Mouse (Mus musculus) CH12.LX (cell line): ENCODE results near the gene Dglucy. TPM values are rescaled to one million over a fixed set of nuclear protein-coding genes. Genes with fewer than 3 reads are reported as not detected.

Source experiments
- DNase-seq: peaks from one replicate; pipeline ENCODE4 v3.0.0-alpha.2; 2013; ENCODE audit errors: extremely low read depth
- H3K27ac ChIP-seq: 2 replicates; pipeline ENCODE4 v1.5.1; 2012; ENCODE audit warnings: low read depth, mild to moderate bottlenecking, control low read depth, moderate library complexity; ENCODE audit not compliant: insufficient read depth
- H3K27me3 ChIP-seq: replicated peaks from 2 replicates; pipeline ENCODE3; 2012; ENCODE audit warnings: inconsistent platforms
- H3K36me3 ChIP-seq, 2 experiments: replicated peaks in 1 of 2; 2 replicates each; pipeline versions ENCODE3 to v1.6.1; 2012; ENCODE audit warnings: inconsistent platforms in 1 of 2, low read length in 1 of 2, mild to moderate bottlenecking in 1 of 2, mixed read lengths in 1 of 2, moderate library complexity in 1 of 2; ENCODE audit not compliant: control insufficient read depth in 1 of 2, insufficient read depth in 1 of 2
- H3K4me1 ChIP-seq, 2 experiments: 2 replicates each; pipeline ENCODE4 v1.6.1; 2012; ENCODE audit warnings: inconsistent platforms in 1 of 2, moderate library complexity in 1 of 2; ENCODE audit not compliant: insufficient read depth in 2 of 2, control insufficient read depth in 1 of 2
- H3K4me2 ChIP-seq: 2 replicates; pipeline ENCODE4 v1.6.1; 2012; ENCODE audit warnings: low read depth, mild to moderate bottlenecking, control low read depth; ENCODE audit not compliant: poor library complexity, insufficient read depth, severe bottlenecking
- H3K4me3 ChIP-seq, 3 experiments: fragments of 150-350 bp in 1 of 3; sonication (generic) in 1 of 3; replicated peaks in 1 of 3; 2 replicates each; pipeline versions ENCODE3 to v1.5.1; 2011 to 2012; ENCODE audit warnings: low read depth in 2 of 3, low read length in 2 of 3, mild to moderate bottlenecking in 2 of 3, moderate library complexity in 2 of 3, control low read depth in 1 of 3, improper control_type of control experiment in 1 of 3, inconsistent platforms in 1 of 3, mixed read lengths in 1 of 3; ENCODE audit not compliant: poor library complexity in 1 of 3
- H3K79me2 ChIP-seq: replicated peaks from 2 replicates; pipeline ENCODE4 v1.6.1; 2012; ENCODE audit warnings: mild to moderate bottlenecking, moderate library complexity; ENCODE audit not compliant: control insufficient read depth, poor library complexity, insufficient read depth, severe bottlenecking; ENCODE audit errors: extremely low read depth
- H3K9ac ChIP-seq: 2 replicates; pipeline ENCODE4 v1.6.1; 2012; ENCODE audit warnings: low read depth, mild to moderate bottlenecking, control low read depth, moderate library complexity; ENCODE audit not compliant: insufficient read depth
- H3K9me3 ChIP-seq: replicated peaks from 2 replicates; pipeline ENCODE3; 2012; ENCODE audit warnings: low read length, inconsistent platforms, mixed read lengths
- BHLHE40 ChIP-seq: IDR thresholded peaks from 2 replicates; pipeline ENCODE4 v1.6.1; 2011; ENCODE audit warnings: mild to moderate bottlenecking, low read depth, low read length, improper control_type of control experiment
- E2F4 ChIP-seq: IDR thresholded peaks from 2 replicates; pipeline ENCODE4 v1.6.1; 2011; ENCODE audit warnings: low read depth, low read length, improper control_type of control experiment; ENCODE audit not compliant: insufficient replicate concordance
- EP300 ChIP-seq: IDR thresholded peaks from 2 replicates; pipeline ENCODE4 v1.6.1; 2011; ENCODE audit warnings: low read length, improper control_type of control experiment
- ETS1 ChIP-seq: conservative IDR thresholded peaks from 2 replicates; pipeline ENCODE4 v1.6.1; 2012; ENCODE audit warnings: low read depth, mild to moderate bottlenecking, inconsistent platforms, low read length, improper control_type of control experiment, moderate library complexity
- HCFC1 ChIP-seq: IDR thresholded peaks from 2 replicates; pipeline ENCODE4 v1.6.1; 2012; ENCODE audit warnings: low read depth, mild to moderate bottlenecking, inconsistent platforms, low read length, improper control_type of control experiment
- IRF4 ChIP-seq: IDR thresholded peaks from 2 replicates; pipeline ENCODE4 v1.6.1; 2014; ENCODE audit warnings: low read depth, mild to moderate bottlenecking, inconsistent platforms, low read length, improper control_type of control experiment
- JUN ChIP-seq: IDR thresholded peaks from 2 replicates; pipeline ENCODE4 v1.6.1; 2011; ENCODE audit warnings: low read depth, mild to moderate bottlenecking, low read length, improper control_type of control experiment, moderate library complexity; ENCODE audit not compliant: insufficient read depth
- JUND ChIP-seq: conservative IDR thresholded peaks from 2 replicates; pipeline ENCODE4 v1.6.1; 2011; ENCODE audit warnings: low read depth, low read length, improper control_type of control experiment
- MAFK ChIP-seq: IDR thresholded peaks from 2 replicates; pipeline ENCODE4 v1.6.1; 2011; ENCODE audit warnings: low read length, improper control_type of control experiment; ENCODE audit not compliant: insufficient replicate concordance
- MAX ChIP-seq: IDR thresholded peaks from 2 replicates; pipeline ENCODE4 v1.6.1; 2011; ENCODE audit warnings: low read length, improper control_type of control experiment
- MEF2A ChIP-seq: IDR thresholded peaks from 2 replicates; pipeline ENCODE4 v1.6.1; 2014; ENCODE audit warnings: low read depth, mild to moderate bottlenecking, inconsistent platforms, low read length, improper control_type of control experiment, borderline replicate concordance
- MXI1 ChIP-seq: IDR thresholded peaks from 2 replicates; pipeline ENCODE4 v1.6.1; 2011; ENCODE audit warnings: mild to moderate bottlenecking, low read depth, low read length, improper control_type of control experiment
- MYC ChIP-seq: IDR thresholded peaks from 2 replicates; pipeline ENCODE4 v1.6.1; 2011; ENCODE audit warnings: low read depth, mild to moderate bottlenecking, improper control_type of control experiment, low read length
- NELFE ChIP-seq: IDR thresholded peaks from 2 replicates; pipeline ENCODE4 v1.6.1; 2011; ENCODE audit warnings: low read depth, low read length, improper control_type of control experiment
- PAX5 ChIP-seq: IDR thresholded peaks from 2 replicates; pipeline ENCODE4 v1.6.1; 2012; ENCODE audit warnings: low read length, inconsistent platforms, mixed read lengths
- POLR2AphosphoS2 ChIP-seq: IDR thresholded peaks from 2 replicates; pipeline ENCODE4 v1.6.1; 2011; ENCODE audit warnings: low read depth, low read length, improper control_type of control experiment
- RAD21 ChIP-seq: IDR thresholded peaks from 2 replicates; pipeline ENCODE4 v1.6.1; 2011; ENCODE audit warnings: low read depth, mild to moderate bottlenecking, low read length, improper control_type of control experiment, moderate library complexity
- RCOR1 ChIP-seq: conservative IDR thresholded peaks from 2 replicates; pipeline ENCODE4 v1.6.1; 2012; ENCODE audit warnings: low read depth, mild to moderate bottlenecking, inconsistent platforms, low read length, improper control_type of control experiment
- TCF12 ChIP-seq: IDR thresholded peaks from 2 replicates; pipeline ENCODE4 v1.6.1; 2014; ENCODE audit warnings: low read depth, mild to moderate bottlenecking, inconsistent platforms, low read length, improper control_type of control experiment
- UBTF ChIP-seq: IDR thresholded peaks from 2 replicates; pipeline ENCODE4 v1.6.1; 2012; ENCODE audit warnings: low read depth, mild to moderate bottlenecking, inconsistent platforms, low read length, improper control_type of control experiment, moderate library complexity
- USF1 ChIP-seq: IDR thresholded peaks from 2 replicates; pipeline ENCODE4 v1.6.1; 2014; ENCODE audit warnings: low read depth, mild to moderate bottlenecking, inconsistent platforms, low read length, improper control_type of control experiment
- ZC3H11A ChIP-seq: IDR thresholded peaks from 2 replicates; pipeline ENCODE4 v1.6.1; 2012; ENCODE audit warnings: low read depth, mild to moderate bottlenecking, inconsistent platforms, low read length, improper control_type of control experiment
- ZKSCAN1 ChIP-seq: IDR thresholded peaks from 2 replicates; pipeline ENCODE4 v1.6.1; 2012; ENCODE audit warnings: low read depth, inconsistent platforms, low read length, improper control_type of control experiment, borderline replicate concordance
- ZNF384 ChIP-seq: IDR thresholded peaks from 2 replicates; pipeline ENCODE4 v1.6.1; 2012; ENCODE audit warnings: low read depth, low read length, improper control_type of control experiment, inconsistent platforms
- dilution Hi-C: fragments of 300-500 bp; cut with MboI; formaldehyde crosslinking; loops from 2 replicates; pipeline ENCODE4 v1.14.3; 2020; ENCODE audit warnings: low sequenced_read_pairs; ENCODE audit not compliant: extremely low pct_unique_long_range_greater_than_20kb, extremely low pct_ligation_motif_present
- in situ Hi-C: fragments of 300-500 bp; cut with MboI; formaldehyde crosslinking; loops from 3 replicates; pipeline ENCODE4 v1.14.3; 2019; ENCODE audit warnings: low sequenced_read_pairs, low pct_ligation_motif_present, low pct_unique_long_range_greater_than_20kb, mixed read lengths
- polyA plus RNA-seq: library from polyadenylated mRNA; unstranded; fragments of >175 nt; gene quantifications from 2 replicates; pipeline ENCODE4 v1.2.1, GENCODE M21; 2012; ENCODE audit warnings: low read depth; ENCODE audit not compliant: insufficient read length
- total RNA-seq, 2 experiments: library from RNA; depleted of rRNA; stranded (reverse); fragments of 300-350 nt in 1 of 2; fragments of >200 nt in 1 of 2; gene quantifications; 2 replicates each; pipeline ENCODE4 v1.2.3; 2012 to 2014

Gene Dglucy
- total and polyA plus RNA-seq, 3 experiments, result 5.5 to 20.6 (median 10.1) TPM

GRCm38 (mm10) chr12:100936737-100937136, 157.9 kb downstream of the Dglucy start:
- in situ Hi-C loops, result no loop called here
- H3K79me2 ChIP-seq, result no peaks in the 10 kb centered on the region
- no peak for DNase-seq
- H3K27me3 ChIP-seq, result no peaks in the 10 kb centered on the region
- no peak overlapping the region for H3K9ac ChIP-seq
- H3K27ac ChIP-seq, result no peak overlapping the region
- dilution Hi-C loops, result no loop called here
- TF ChIP-seq MEF2A (no peak), JUN (no peak), ZNF384 (no peak), USF1 (no peak), JUND (no peak), BHLHE40 (no peak), NELFE (no peak), TCF12 (no peak), E2F4 (no peak), MAX (no peak), MXI1 (no peak), PAX5 (no peak), RAD21 (no peak), ZKSCAN1 (no peak), IRF4 (no peak), ETS1 (no peak), UBTF (no peak), EP300 (no peak)
- TF ChIP-seq, all 38 proteins: peak for 0
- Histone ChIP-seq H3K4me2 (no peak overlapping the region), H3K4me1 (peaks cover 0 to 41% of the 10 kb centered on the region in 2 experiments; a peak in 2 of 4 replicates), H3K9me3 (peaks cover under 1% of the 10 kb centered on the region), H3K4me3 (no peak overlapping the region), H3K36me3 (peaks cover 84 to 97% of the 10 kb centered on the region in 2 experiments)

GRCm38 (mm10) chr12:100937441-100938360, 158.8 kb downstream of the Dglucy start:
- no peak overlapping the region for H3K27ac ChIP-seq
- H3K27me3 ChIP-seq, result no peaks in the 10 kb centered on the region
- H3K79me2 ChIP-seq, result no peaks in the 10 kb centered on the region
- in situ Hi-C loops (no loop called here), dilution Hi-C loops (no loop called here)
- peaks cover 86 to 98% of the 10 kb centered on the region in 2 experiments for H3K36me3 ChIP-seq
- no peak overlapping the region for H3K4me2 ChIP-seq
- no peaks in the 10 kb centered on the region for H3K9me3 ChIP-seq
- no peak for DNase-seq
- no peak overlapping the region for H3K4me3 ChIP-seq
- peaks cover 0 to 37% of the 10 kb centered on the region in 2 experiments; a peak in 2 of 4 replicates for H3K4me1 ChIP-seq
- H3K9ac ChIP-seq, result no peak overlapping the region
- TF ChIP-seq UBTF (no peak), ZC3H11A (no peak), USF1 (no peak), TCF12 (no peak), HCFC1 (no peak), JUND (no peak), ZNF384 (no peak), MYC (no peak), MAFK (no peak), NELFE (no peak), PAX5 (no peak), MEF2A (no peak), RCOR1 (no peak), POLR2AphosphoS2 (no peak), ETS1 (no peak)
